Mouse (Mus musculus) C3H10T1/2 (cell line): ENCODE measurements around the gene Efemp1. TPM values are rescaled to one million over a fixed set of nuclear protein-coding genes. Genes with fewer than 3 reads are reported as not detected.

Source experiments
- polyA plus RNA-seq, 2 experiments: library from polyadenylated mRNA; unstranded; fragments of >200 nt; fragmentation: generic; extraction: Trizol; gene quantifications; one replicate each; pipeline ENCODE4 v1.2.1; 2012; ENCODE audit warnings: missing spikeins in 2 of 2

Gene Efemp1
- 10 to 100 TPM in 1 of 2 experiments, under 1 TPM in 1; 0.05 to 10.3 TPM for polyA plus RNA-seq

DNA sequence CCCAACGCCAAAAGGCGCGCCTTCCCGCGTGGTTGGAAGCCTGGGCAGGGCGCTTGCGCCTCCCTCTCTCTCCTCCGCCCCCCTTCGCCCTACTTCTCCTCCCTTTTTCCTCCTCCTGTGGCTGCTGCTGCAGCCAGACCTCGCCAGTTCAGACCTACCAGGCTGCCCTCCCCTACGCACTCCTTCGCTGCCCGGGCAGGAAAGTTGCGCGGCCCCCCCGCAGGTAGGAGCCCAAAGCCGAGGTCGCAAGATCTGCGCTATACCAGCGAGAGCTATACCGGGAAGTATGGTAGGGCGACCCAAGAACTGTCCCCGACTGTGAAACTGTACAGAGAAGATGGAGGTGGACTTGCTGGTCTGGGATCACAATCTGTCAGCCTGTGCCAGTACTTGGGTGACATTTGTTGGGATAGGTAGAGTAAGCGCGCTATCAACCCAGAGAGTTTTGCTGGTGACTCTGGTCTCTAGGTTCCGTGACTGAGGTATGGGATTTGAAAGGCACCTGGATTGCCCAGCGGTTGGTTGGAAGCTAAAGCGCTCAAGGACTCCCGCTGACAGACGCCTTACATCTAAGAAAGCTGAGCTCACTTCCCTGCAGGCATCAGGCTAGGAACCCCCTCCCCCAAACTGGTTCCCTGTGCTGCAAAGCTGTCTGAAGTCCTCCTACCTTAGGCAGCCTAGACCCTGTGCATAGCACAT is at the start of gene Efemp1:
Efemp1 (plus strand) TSS at position 103 of the 699 bp plus-strand sequence.

